Mouse (Mus musculus) neural tube, embryonic 10.5 days (tissue): ENCODE results near the gene Lyg1.

Experiments used
- DNase-seq: peaks from one replicate; pipeline ENCODE4 v3.0.0-alpha.2; 2017; ENCODE audit warnings: low spot score; ENCODE audit errors: extremely low spot score

Lyg1 gene

DNA sequence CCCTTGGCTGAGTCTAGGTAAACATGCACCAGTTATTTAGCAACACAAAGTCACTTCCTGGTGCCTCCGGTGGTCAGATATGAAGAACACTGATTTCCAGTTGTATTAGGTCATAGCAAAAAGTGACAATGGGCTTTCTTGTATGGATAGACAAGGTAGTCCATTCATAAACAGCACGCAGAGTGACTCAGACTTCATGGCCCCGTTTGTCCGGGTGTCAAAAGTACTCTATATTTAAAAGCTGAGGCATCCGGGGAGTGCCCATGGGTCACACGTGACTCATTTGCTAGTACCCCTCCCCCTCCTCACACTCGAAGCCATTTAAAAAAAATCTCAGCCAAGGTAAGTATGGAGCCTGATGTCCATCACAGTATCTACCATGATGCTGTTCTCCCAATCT is 2.8 kb downstream of the Lyg1 start:
- no peak for DNase-seq

GRCm38 (mm10) chr1:37948906-37949305 is 8.7 kb downstream of the Lyg1 start:
- DNase-seq: no peak

- no peak for DNase-seq
These were observed 25.8 kb downstream of the Lyg1 start for GRCm38 (mm10) chr1:37931806-37932205.

DNA sequence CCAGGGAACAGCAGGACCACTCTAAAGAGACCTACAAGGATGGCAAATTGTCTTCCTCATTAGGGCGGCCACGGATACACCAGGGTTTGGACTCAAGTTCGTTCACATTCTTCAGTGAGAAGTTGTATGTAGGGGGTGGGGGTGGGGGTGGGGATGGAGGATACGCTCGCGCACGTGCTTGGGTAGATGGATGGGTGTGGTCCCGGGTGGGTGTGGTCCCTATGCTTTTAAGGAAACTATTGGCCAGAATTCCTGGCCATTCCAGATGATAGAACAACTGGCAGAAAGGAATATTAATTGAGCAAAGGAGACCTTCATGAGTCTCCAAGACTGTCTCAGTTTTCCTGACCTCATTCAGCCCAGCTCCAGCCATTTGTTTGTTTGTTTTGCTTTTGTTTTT is 31.6 kb downstream of the Lyg1 start:
- no peak for DNase-seq

- no peak for DNase-seq
These were observed 35.0 kb downstream of the Lyg1 start for GRCm38 (mm10) chr1:37922536-37922935.

GRCm38 (mm10) chr1:37918096-37918495 is 39.5 kb downstream of the Lyg1 start:
- DNase-seq: no peak

DNA sequence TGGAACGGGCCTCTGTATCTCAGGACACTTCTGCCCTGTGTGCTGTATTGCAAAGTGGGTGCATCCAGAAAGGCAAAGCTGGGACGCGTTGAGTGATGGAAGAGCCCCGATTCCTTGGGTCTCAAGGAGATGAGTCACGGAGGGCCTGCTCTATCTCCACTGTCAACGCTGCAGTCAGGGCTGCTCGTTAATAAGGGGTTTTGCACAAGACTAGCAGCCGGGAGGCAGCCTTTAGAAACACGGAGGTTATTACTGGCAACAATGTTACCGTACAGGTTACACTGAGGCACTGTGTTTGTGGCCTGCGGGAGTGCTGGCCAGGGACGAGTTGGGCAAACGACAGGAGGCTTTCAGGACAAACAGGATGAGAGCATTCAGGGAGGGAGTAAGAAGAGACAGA is 39.9 kb downstream of the Lyg1 start:
- no peak for DNase-seq

- DNase-seq: no peak
These were observed 41.2 kb downstream of the Lyg1 start, which contains the start of gene Lyg2 for GRCm38 (mm10) chr1:37916393-37916792. Lyg2 (minus strand) TSS chr1:37916493.

- no peak for DNase-seq
These were observed 44.8 kb downstream of the Lyg1 start for GRCm38 (mm10) chr1:37912751-37913150.

GRCm38 (mm10) chr1:37903178-37903577 is 54.4 kb downstream of the Lyg1 start:
- DNase-seq: peak; percentile 16

DNA sequence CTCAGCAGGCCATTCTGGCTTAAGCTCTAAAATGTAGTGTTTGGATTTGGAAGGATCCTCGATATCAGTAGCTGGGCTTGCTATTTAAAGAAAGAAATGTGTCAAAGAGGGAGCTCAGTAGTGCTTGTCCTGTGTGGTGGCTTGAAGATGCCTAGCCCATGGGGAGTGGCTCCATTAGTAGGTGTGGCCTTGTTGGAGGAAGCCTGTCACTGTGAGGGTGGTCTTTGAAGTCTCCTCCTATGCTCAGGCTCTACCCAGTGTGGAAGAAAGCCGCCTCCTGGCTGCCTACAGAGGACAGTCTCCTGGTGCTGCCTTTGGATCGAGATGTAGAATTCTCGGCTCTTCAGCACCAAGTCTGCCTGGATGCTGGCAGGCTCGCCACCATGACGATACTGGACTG is 57.3 kb downstream of the Lyg1 start:
- no peak for DNase-seq

GRCm38 (mm10) chr1:37899816-37900215 is 57.7 kb downstream of the Lyg1 start:
- no peak for DNase-seq
